10 mouse cellular contexts compared by ENCODE assay signal in the genomic region with DNA sequence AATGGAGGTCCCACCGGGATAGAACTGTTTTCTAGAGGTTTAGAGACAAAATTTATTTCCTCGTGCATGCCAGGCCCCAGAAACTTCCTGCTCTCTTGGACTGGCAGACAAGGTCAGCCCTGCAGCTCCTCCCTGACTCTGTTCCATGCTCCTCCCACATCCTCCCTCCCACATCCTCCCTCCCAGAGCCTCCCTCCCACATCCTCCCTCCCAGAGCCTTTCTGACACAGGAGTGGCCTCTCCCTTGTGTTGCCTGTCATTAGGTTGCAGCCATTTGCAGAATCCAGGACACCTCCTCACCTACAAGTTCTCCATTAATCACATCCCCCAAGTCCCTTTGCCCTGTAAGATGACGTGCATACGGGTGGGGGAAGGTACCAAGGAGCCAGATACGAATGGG.
DNase-seq lines count a peak whose midpoint lies in the region; ATAC-seq lines count a peak whose summit lies in the region.
"Had no signal": no experiment of that assay in that cellular context is flagged by ENCODE, and none has a peak within 500 bp of the region (broad histone marks: within the 10 kb centered on the region; RNA-seq: fewer than 3 reads in every experiment).

No protein-coding gene starts in this region.

- no peaks in the 10 kb centered on the region for H3K27me3 ChIP-seq in midbrain, embryonic 13.5 days
- H3K27me3 ChIP-seq in midbrain, embryonic 16.5 days (ENCODE audit: control insufficient read depth, insufficient read depth, low read depth, low read length), result no peaks in the 10 kb centered on the region
- H3K27me3 ChIP-seq in kidney, embryonic 14.5 days (ENCODE audit: control insufficient read depth, insufficient read depth, low read length), result no peaks in the 10 kb centered on the region
- H3K27me3 ChIP-seq: midbrain, embryonic 12.5 days; Patski had no signal

- peak; percentile 45; the same call in 1 of the 2 replicates for ATAC-seq in midbrain, embryonic 13.5 days
- no peak for ATAC-seq in midbrain, embryonic 16.5 days
- peak; percentile 93 for ATAC-seq in kidney, embryonic 14.5 days (ENCODE audit: low FRiP score, low TSS enrichment)
- ATAC-seq: Patski had no signal

- H3K4me2 ChIP-seq in midbrain, embryonic 13.5 days (replicated peaks), result no peak overlapping the region
- H3K4me2 ChIP-seq in midbrain, embryonic 16.5 days (ENCODE audit: low read length), result no peak overlapping the region
- no peak overlapping the region for H3K4me2 ChIP-seq in kidney, embryonic 14.5 days (replicated peaks; ENCODE audit: low read depth, low read length)
- H3K4me2 ChIP-seq: midbrain, embryonic 12.5 days had no signal

- no peak overlapping the region for H3K4me3 ChIP-seq in midbrain, embryonic 13.5 days (replicated peaks)
- H3K4me3 ChIP-seq in midbrain, embryonic 16.5 days (ENCODE audit: low read depth, low read length), result no peak overlapping the region
- no peak overlapping the region for H3K4me3 ChIP-seq in kidney, embryonic 14.5 days (ENCODE audit: low read length)
- H3K4me3 ChIP-seq: midbrain, embryonic 12.5 days had no signal

- DNase-seq in embryo, embryonic 11 days, result peak; percentile 47
- peak; percentile 25 for DNase-seq in retina, embryonic 14.5 days (ENCODE audit: low spot score)
- no peak for DNase-seq in layer of hippocampus, adult 18-20 months (ENCODE audit: low spot score in 2 of 2)
- DNase-seq in layer of hippocampus, postnatal 36 days, result no peak
- DNase-seq in left cerebral cortex, adult 9 months (ENCODE audit: low spot score in 2 of 2), result no peak

- H3K9ac ChIP-seq in midbrain, embryonic 13.5 days (replicated peaks), result no peak overlapping the region
- H3K9ac ChIP-seq in midbrain, embryonic 16.5 days (ENCODE audit: low read depth, low read length), result no peak overlapping the region
- H3K9ac ChIP-seq in kidney, embryonic 14.5 days (ENCODE audit: low read depth, low read length), result no peak overlapping the region
- H3K9ac ChIP-seq: midbrain, embryonic 12.5 days had no signal

- no peaks in the 10 kb centered on the region for H3K36me3 ChIP-seq in midbrain, embryonic 13.5 days
- H3K36me3 ChIP-seq in midbrain, embryonic 16.5 days (ENCODE audit: control insufficient read depth, insufficient read depth, low read length), result no peaks in the 10 kb centered on the region
- no peaks in the 10 kb centered on the region for H3K36me3 ChIP-seq in kidney, embryonic 14.5 days (ENCODE audit: control insufficient read depth, insufficient read depth, low read length)
- H3K36me3 ChIP-seq: midbrain, embryonic 12.5 days had no signal

- no peaks in the 10 kb centered on the region for H3K9me3 ChIP-seq in midbrain, embryonic 13.5 days
- H3K9me3 ChIP-seq in midbrain, embryonic 16.5 days (replicated peaks; ENCODE audit: control insufficient read depth, low read length, poor library complexity, severe bottlenecking), result no peaks in the 10 kb centered on the region
- no peaks in the 10 kb centered on the region for H3K9me3 ChIP-seq in kidney, embryonic 14.5 days (ENCODE audit: control insufficient read depth, low read length)
- H3K9me3 ChIP-seq: midbrain, embryonic 12.5 days had no signal

- WGBS in midbrain, embryonic 13.5 days, result 53% methylated on average over 5 of the region's 5 CpGs
- WGBS in midbrain, embryonic 16.5 days, result 57% methylated on average over 5 of the region's 5 CpGs
- 7% methylated on average over 5 of the region's 5 CpGs for WGBS in kidney, embryonic 14.5 days

- no peaks in the 10 kb centered on the region for H3K4me1 ChIP-seq in midbrain, embryonic 13.5 days (replicated peaks)
- H3K4me1 ChIP-seq in midbrain, embryonic 16.5 days (ENCODE audit: control insufficient read depth, insufficient read depth, low read length), result no peaks in the 10 kb centered on the region
- peaks cover 25% of the 10 kb centered on the region for H3K4me1 ChIP-seq in kidney, embryonic 14.5 days (ENCODE audit: control insufficient read depth, insufficient read depth, low read length)
- H3K4me1 ChIP-seq: midbrain, embryonic 12.5 days had no signal

- no peak overlapping the region for H3K27ac ChIP-seq in midbrain, embryonic 13.5 days
- no peak overlapping the region for H3K27ac ChIP-seq in midbrain, embryonic 16.5 days (ENCODE audit: low read length)
- H3K27ac ChIP-seq in kidney, embryonic 14.5 days (ENCODE audit: low read depth, low read length), result no peak overlapping the region; the same call in 1 of the 2 replicates
- H3K27ac ChIP-seq: midbrain, embryonic 12.5 days had no signal

Comparison
In these comparisons a context has a peak if more than half of its experiments do, and no peak if none do; other contexts are left out.
1. DNase-seq: peak in embryo, embryonic 11 days (single experiment) and retina, embryonic 14.5 days (single experiment); none in layer of hippocampus, adult 18-20 months (0 of 2), layer of hippocampus, postnatal 36 days (0 of 2) and left cerebral cortex, adult 9 months (0 of 2).